Mouse (Mus musculus) T-cell, adult 66 days (primary cell): ENCODE results near the gene Gdpd2. TPM values are rescaled to one million over a fixed set of nuclear protein-coding genes. Genes with fewer than 3 reads are reported as not detected.

Source experiments
- total RNA-seq, 2 experiments: library from RNA; stranded (reverse); gene quantifications; 3 replicates in 1 of 2; 4 replicates in 1 of 2; pipeline ENCODE4 v1.2.4; 2023

Gene Gdpd2
- total RNA-seq = not detected

DNA sequence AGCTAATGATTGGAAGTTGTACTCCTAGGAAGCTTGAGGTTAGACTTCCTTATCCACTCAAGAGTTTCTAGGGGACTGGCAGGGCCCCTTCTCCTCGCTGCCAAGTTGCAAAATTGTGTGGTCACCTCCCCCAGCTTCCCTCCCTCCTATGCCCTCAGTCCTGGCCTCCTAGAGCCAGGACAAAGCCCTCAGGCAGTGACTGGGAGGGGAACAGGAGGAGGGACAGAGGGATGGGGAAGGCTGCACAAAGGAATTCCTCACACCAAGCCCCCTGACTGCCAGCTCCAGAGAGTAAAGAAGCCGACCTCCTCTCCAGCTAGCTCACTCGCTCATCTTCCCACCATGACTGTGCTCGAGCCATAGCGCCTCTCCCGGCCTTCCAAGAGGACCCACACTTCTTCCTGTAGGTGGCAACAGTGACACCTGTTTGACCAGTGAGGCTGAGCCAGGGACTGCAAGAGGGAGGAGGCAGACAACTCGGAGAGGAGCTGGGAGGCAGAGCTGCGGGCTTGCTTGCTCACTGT lies at the start of gene Gdpd2:
Gdpd2 (plus strand) TSS at position 209 of the 524 bp plus-strand sequence.

GRCm38 (mm10) chrX:100767181-100767884 lies 37.7 kb downstream of the Gdpd2 start, which contains the start of gene Dlg3:
Dlg3 (plus strand) TSS chrX:100767722.

Other genes with a start within 250 kb of the Gdpd2 start
- gene Igbp1, start 235.6 kb upstream of the Gdpd2 start, total RNA-seq = 10 to 100 TPM; 65.0 to 69.3 TPM
- gene Dgat2l6, start 205.0 kb upstream of the Gdpd2 start, total RNA-seq = under 1 TPM in 1 of 2 experiments, not detected in 1; 0.12 TPM
- gene Awat1, start 157.6 kb upstream of the Gdpd2 start, total RNA-seq = not detected
- gene P2ry4, start 135.0 kb upstream of the Gdpd2 start, total RNA-seq = not detected
- not detected for gene Arr3, start 124.4 kb upstream of the Gdpd2 start, total RNA-seq
- 1 to 10 TPM in 1 of 2 experiments, under 1 TPM in 1; 0.59 to 2.9 TPM for gene Kif4, start 104.1 kb upstream of the Gdpd2 start, total RNA-seq
- gene Pdzd11, start 103.3 kb upstream of the Gdpd2 start, total RNA-seq = 10 to 100 TPM; 15.6 to 20.7 TPM
- 10 to 100 TPM in 1 of 2 experiments, 1 to 10 TPM in 1; 5.8 to 10.5 TPM for gene Dlg3, start 37.8 kb downstream of the Gdpd2 start, total RNA-seq